Mouse (Mus musculus): ENCODE measurements around the gene Lrrc28. TPM values are rescaled to one million over a fixed set of nuclear protein-coding genes. Genes with fewer than 3 reads are reported as not detected.
A peak's percentile ranks its signal among the peaks of the same experiment; 100 is the strongest.

Lrrc28 gene
- polyA plus RNA-seq, 1 experiment, result 44.7 TPM

GRCm38 (mm10) chr7:67617646-67618045 is 27.4 kb downstream of the Lrrc28 start:
- DNase-seq (ENCODE audit: low read depth), result no peak
- TF ChIP-seq POLR2A (IDR thresholded peaks at IDR 0.05; ENCODE audit: borderline replicate concordance, extremely low read depth, insufficient read depth, insufficient read length, poor library complexity, severe bottlenecking) (no peak), CTCF (IDR thresholded peaks at IDR 0.05; ENCODE audit: borderline replicate concordance, extremely low read depth, insufficient read depth, insufficient read length) (no peak)

GRCm38 (mm10) chr7:67616890-67617289 is 28.2 kb downstream of the Lrrc28 start:
- DNase-seq (ENCODE audit: low read depth), result no peak
- TF ChIP-seq POLR2A (IDR thresholded peaks at IDR 0.05; ENCODE audit: borderline replicate concordance, extremely low read depth, insufficient read depth, insufficient read length, poor library complexity, severe bottlenecking) (no peak), CTCF (IDR thresholded peaks at IDR 0.05; ENCODE audit: borderline replicate concordance, extremely low read depth, insufficient read depth, insufficient read length) (no peak)

GRCm38 (mm10) chr7:67614464-67614861 is 30.6 kb downstream of the Lrrc28 start:
- DNase-seq (ENCODE audit: low read depth), result no peak
- TF ChIP-seq CTCF (IDR thresholded peaks at IDR 0.05; ENCODE audit: borderline replicate concordance, extremely low read depth, insufficient read depth, insufficient read length), result no peak

DNA sequence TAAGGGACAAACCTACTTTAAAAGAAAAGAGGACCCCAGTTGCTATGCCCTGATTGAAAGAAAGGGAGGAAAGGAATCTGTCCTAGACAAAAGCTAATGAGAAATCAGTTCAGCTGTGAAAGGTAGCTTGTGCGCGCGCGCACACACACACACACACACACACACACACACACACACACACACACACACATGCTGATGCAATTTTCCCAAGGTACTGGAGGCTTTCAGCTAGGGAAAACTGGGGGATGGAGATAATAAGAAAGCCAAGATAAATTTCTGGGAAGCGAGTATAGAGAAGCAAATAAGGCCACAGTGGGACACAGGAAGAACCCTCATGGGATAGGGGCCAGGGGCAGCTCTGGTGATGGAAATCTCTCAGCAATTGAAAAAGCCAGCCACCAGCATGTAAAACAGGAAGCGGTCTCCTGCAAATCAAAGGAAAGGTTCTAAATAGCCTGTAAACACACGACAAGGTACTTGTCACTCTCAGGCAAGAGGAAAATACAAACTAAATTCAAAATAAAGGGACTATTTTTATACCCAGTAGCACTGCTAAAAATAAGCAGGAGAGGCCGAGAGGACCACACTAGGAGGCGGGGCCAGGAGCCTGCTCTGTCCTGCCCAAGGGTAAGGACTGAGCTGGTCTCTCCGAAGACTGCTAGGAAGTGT is 31.1 kb downstream of the Lrrc28 start:
- DNase-seq (ENCODE audit: low read depth), result peak; percentile 49
- no peak for TF ChIP-seq POLR2A (IDR thresholded peaks at IDR 0.05; ENCODE audit: borderline replicate concordance, extremely low read depth, insufficient read depth, insufficient read length, poor library complexity, severe bottlenecking)
- no peak for TF ChIP-seq CTCF (IDR thresholded peaks at IDR 0.05; ENCODE audit: borderline replicate concordance, extremely low read depth, insufficient read depth, insufficient read length)

GRCm38 (mm10) chr7:67608348-67609024 is 36.6 kb downstream of the Lrrc28 start:
- DNase-seq (ENCODE audit: low read depth), result peak; percentile 63
- TF ChIP-seq POLR2A (IDR thresholded peaks at IDR 0.05; ENCODE audit: borderline replicate concordance, extremely low read depth, insufficient read depth, insufficient read length, poor library complexity, severe bottlenecking) (no peak), CTCF (IDR thresholded peaks at IDR 0.05; ENCODE audit: borderline replicate concordance, extremely low read depth, insufficient read depth, insufficient read length) (no peak)

GRCm38 (mm10) chr7:67607669-67608347 is 37.3 kb downstream of the Lrrc28 start:
- peak; percentile 65 for DNase-seq (ENCODE audit: low read depth)
- no peak for TF ChIP-seq POLR2A (IDR thresholded peaks at IDR 0.05; ENCODE audit: borderline replicate concordance, extremely low read depth, insufficient read depth, insufficient read length, poor library complexity, severe bottlenecking)
- no peak for TF ChIP-seq CTCF (IDR thresholded peaks at IDR 0.05; ENCODE audit: borderline replicate concordance, extremely low read depth, insufficient read depth, insufficient read length)

GRCm38 (mm10) chr7:67606250-67606649 is 38.8 kb downstream of the Lrrc28 start:
- TF ChIP-seq POLR2A (IDR thresholded peaks at IDR 0.05; ENCODE audit: borderline replicate concordance, extremely low read depth, insufficient read depth, insufficient read length, poor library complexity, severe bottlenecking), result no peak
- no peak for TF ChIP-seq CTCF (IDR thresholded peaks at IDR 0.05; ENCODE audit: borderline replicate concordance, extremely low read depth, insufficient read depth, insufficient read length)

GRCm38 (mm10) chr7:67605114-67605513 is 40.0 kb downstream of the Lrrc28 start:
- no peak for TF ChIP-seq POLR2A (IDR thresholded peaks at IDR 0.05; ENCODE audit: borderline replicate concordance, extremely low read depth, insufficient read depth, insufficient read length, poor library complexity, severe bottlenecking)
- no peak for TF ChIP-seq CTCF (IDR thresholded peaks at IDR 0.05; ENCODE audit: borderline replicate concordance, extremely low read depth, insufficient read depth, insufficient read length)
- DNase-seq (ENCODE audit: low read depth), result no peak

More at GRCm38 (mm10) chr7:67606250-67606649, 38.8 kb downstream of the Lrrc28 start:
- no peak for DNase-seq (ENCODE audit: low read depth)

DNA sequence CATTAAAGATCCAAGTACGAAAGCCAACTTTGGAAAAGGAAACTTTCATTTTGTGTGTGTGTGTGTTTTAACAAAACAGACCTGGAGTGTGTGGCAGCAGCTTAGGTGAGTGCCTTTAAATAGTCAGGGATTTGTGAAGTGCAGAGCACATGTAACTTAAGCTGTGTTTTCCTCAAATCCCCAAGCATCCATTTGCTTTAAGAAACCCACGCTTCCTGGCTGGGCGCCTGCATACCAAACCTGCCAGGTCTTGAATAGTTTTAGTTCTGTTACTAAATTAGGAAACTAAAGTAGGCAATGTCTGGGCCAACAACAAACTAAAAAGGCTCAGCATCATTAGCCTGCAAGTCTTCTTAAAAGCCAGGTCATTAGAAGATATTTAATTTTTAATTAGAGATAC is 47.0 kb downstream of the Lrrc28 start:
- TF ChIP-seq CTCF (IDR thresholded peaks at IDR 0.05; ENCODE audit: borderline replicate concordance, extremely low read depth, insufficient read depth, insufficient read length), result no peak
- TF ChIP-seq POLR2A (IDR thresholded peaks at IDR 0.05; ENCODE audit: borderline replicate concordance, extremely low read depth, insufficient read depth, insufficient read length, poor library complexity, severe bottlenecking), result no peak
- DNase-seq (ENCODE audit: low read depth), result peak; percentile 87

DNA sequence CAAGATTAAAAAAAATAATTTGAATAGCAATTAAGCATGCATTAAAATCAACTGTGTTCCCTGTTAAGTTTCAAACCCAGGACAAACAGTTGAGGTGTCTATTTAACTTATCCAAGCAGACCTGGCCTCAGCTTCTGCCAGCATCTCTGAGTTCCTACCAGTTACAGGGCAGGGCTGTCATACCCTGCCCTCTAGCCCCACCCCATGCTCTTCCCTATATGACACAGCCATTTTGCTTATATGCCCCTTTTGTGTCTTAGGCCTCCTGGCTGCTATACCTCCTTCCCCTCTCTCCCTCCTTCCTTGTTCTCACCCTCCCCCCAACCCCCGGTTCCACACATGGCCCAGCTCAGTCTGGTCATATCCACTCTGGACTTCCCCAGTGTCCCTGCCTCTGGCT is 48.1 kb downstream of the Lrrc28 start:
- TF ChIP-seq POLR2A (IDR thresholded peaks at IDR 0.05; ENCODE audit: borderline replicate concordance, extremely low read depth, insufficient read depth, insufficient read length, poor library complexity, severe bottlenecking) (no peak), CTCF (IDR thresholded peaks at IDR 0.05; ENCODE audit: borderline replicate concordance, extremely low read depth, insufficient read depth, insufficient read length) (no peak)
- no peak for DNase-seq (ENCODE audit: low read depth)

DNA sequence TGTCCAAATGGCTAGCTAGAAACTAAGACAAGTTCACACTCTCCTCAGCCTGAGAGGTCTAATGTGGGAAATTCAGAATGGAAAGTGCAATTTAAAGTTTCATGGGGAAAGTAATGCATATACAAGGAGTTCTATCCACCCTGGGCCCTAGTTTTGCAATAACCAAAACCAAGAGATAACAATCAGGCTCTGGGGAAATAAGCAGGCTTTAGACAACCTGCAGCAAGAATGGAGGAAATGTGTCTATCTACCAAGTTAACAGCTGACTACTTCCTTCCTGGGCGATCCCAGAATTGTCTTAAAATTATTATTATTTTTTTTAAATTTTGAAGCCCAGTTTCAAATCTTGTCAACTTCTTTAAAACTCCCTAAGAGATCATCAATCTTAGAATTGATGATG is 48.7 kb downstream of the Lrrc28 start:
- DNase-seq (ENCODE audit: low read depth), result no peak
- TF ChIP-seq POLR2A (IDR thresholded peaks at IDR 0.05; ENCODE audit: borderline replicate concordance, extremely low read depth, insufficient read depth, insufficient read length, poor library complexity, severe bottlenecking) (no peak), CTCF (IDR thresholded peaks at IDR 0.05; ENCODE audit: borderline replicate concordance, extremely low read depth, insufficient read depth, insufficient read length) (no peak)
